Mouse (Mus musculus): ENCODE measurements around the gene Kif26b. TPM values are rescaled to one million over a fixed set of nuclear protein-coding genes. Genes with fewer than 3 reads are reported as not detected.

The Kif26b gene
- polyA plus RNA-seq, 1 experiment: 0.25 TPM

DNA sequence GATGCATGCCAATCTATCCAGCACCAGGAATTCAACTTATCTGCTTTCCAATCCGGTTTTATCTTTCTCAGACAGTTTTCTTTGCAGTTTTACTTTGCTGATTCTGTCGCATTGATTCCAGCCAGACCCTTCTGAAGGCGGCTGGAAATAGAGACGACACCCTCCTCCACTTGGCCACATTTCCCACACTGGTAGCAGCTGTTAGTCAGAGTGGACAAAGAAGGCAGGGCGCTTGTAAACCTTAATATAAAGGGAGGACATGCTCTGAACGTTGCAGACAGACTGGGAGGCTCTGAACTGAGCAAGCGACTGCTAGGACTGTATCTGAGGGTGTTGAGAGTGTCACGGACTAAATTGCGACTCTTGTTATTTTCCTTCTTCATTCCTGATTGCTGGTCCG, 11.3 kb downstream of the Kif26b start:
- no peak for TF ChIP-seq POLR2A (IDR thresholded peaks at IDR 0.05; ENCODE audit: control insufficient read depth, low read depth, low read length)
- TF ChIP-seq CTCF (IDR thresholded peaks at IDR 0.05; ENCODE audit: control insufficient read depth, insufficient read depth, insufficient replicate concordance, low read depth, low read length): no peak
- no peaks in the 10 kb centered on the region for H3K36me3 ChIP-seq (ENCODE audit: control insufficient read depth, insufficient read depth, low read length)
- H3K27me3 ChIP-seq (ENCODE audit: control insufficient read depth, insufficient read depth, low read length): no peaks in the 10 kb centered on the region
- no peak overlapping the region for H3K27ac ChIP-seq (ENCODE audit: control insufficient read depth, insufficient read depth, low read depth, low read length)
- H3K4me3 ChIP-seq (ENCODE audit: control insufficient read depth, low read depth, low read length): no peak overlapping the region
- H3K4me1 ChIP-seq (ENCODE audit: control insufficient read depth, insufficient read depth, low read length): no peaks in the 10 kb centered on the region

- H3K27ac ChIP-seq (ENCODE audit: control insufficient read depth, insufficient read depth, low read depth, low read length): no peak overlapping the region
- TF ChIP-seq CTCF (IDR thresholded peaks at IDR 0.05; ENCODE audit: control insufficient read depth, insufficient read depth, insufficient replicate concordance, low read depth, low read length) (no peak), POLR2A (IDR thresholded peaks at IDR 0.05; ENCODE audit: control insufficient read depth, low read depth, low read length) (no peak)
- H3K27me3 ChIP-seq (ENCODE audit: control insufficient read depth, insufficient read depth, low read length): no peaks in the 10 kb centered on the region
- H3K4me3 ChIP-seq (ENCODE audit: control insufficient read depth, low read depth, low read length): no peak overlapping the region
- no peaks in the 10 kb centered on the region for H3K36me3 ChIP-seq (ENCODE audit: control insufficient read depth, insufficient read depth, low read length)
- no peaks in the 10 kb centered on the region for H3K4me1 ChIP-seq (ENCODE audit: control insufficient read depth, insufficient read depth, low read length)
Observed at GRCm38 (mm10) chr1:178542415-178542814, 13.5 kb downstream of the Kif26b start.

DNA sequence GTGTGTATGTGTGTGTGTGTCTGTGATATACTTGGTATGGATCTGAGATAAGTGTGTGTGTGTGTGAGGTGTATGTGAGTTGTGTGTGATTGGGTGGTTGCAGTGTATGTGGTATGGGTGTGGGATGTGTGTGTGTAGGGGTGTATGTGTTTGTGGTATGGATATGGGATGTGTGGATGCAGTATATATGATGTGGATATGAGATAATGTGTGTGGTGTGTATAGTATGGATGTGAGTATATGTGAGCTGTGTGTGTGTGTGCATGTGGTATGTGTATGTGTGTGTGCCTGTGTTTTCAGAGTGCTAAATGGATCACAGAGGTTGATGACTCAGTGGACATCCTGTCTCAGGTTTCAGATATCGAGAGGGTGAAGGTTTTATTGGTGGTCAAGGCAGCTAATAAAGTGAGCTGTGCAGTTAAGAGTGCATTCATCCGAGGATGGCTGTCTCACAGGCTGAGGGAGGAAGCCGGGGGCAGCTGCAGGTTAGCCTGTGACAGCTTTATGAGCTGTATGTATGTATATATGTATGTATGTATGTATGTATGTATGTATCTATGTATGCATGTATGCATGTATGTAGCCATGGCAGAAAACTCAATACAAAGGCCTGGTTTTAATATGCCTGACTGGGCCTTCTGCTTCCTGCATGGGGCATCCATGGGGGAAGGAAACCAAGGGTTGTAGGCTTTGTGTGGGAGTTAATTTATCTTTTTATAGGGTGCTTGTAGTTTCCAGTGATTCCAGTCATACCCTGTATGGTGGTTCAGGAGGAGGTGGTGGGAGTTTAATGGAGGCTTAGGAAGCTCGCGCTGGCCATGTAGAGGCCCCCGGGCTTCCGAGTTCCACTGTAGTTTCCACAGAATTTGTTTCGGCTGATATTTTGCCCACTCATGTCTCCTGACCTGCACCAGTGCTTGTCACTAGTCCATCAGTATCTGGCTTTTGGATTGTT, 14.3 kb downstream of the Kif26b start:
- Histone ChIP-seq H3K27ac (ENCODE audit: control insufficient read depth, insufficient read depth, low read depth, low read length) (no peak overlapping the region), H3K4me3 (ENCODE audit: control insufficient read depth, low read depth, low read length) (no peak overlapping the region), H3K4me1 (ENCODE audit: control insufficient read depth, insufficient read depth, low read length) (no peaks in the 10 kb centered on the region), H3K36me3 (ENCODE audit: control insufficient read depth, insufficient read depth, low read length) (no peaks in the 10 kb centered on the region), H3K27me3 (ENCODE audit: control insufficient read depth, insufficient read depth, low read length) (no peaks in the 10 kb centered on the region)
- no peak for TF ChIP-seq POLR2A (IDR thresholded peaks at IDR 0.05; ENCODE audit: control insufficient read depth, low read depth, low read length)
- no peak for TF ChIP-seq CTCF (IDR thresholded peaks at IDR 0.05; ENCODE audit: control insufficient read depth, insufficient read depth, insufficient replicate concordance, low read depth, low read length)

- H3K27me3 ChIP-seq (ENCODE audit: control insufficient read depth, insufficient read depth, low read length): no peaks in the 10 kb centered on the region
- no peaks in the 10 kb centered on the region for H3K36me3 ChIP-seq (ENCODE audit: control insufficient read depth, insufficient read depth, low read length)
- no peaks in the 10 kb centered on the region for H3K4me1 ChIP-seq (ENCODE audit: control insufficient read depth, insufficient read depth, low read length)
- no peak overlapping the region for H3K27ac ChIP-seq (ENCODE audit: control insufficient read depth, insufficient read depth, low read depth, low read length)
- no peak overlapping the region for H3K4me3 ChIP-seq (ENCODE audit: control insufficient read depth, low read depth, low read length)
- TF ChIP-seq POLR2A (IDR thresholded peaks at IDR 0.05; ENCODE audit: control insufficient read depth, low read depth, low read length) (no peak), CTCF (IDR thresholded peaks at IDR 0.05; ENCODE audit: control insufficient read depth, insufficient read depth, insufficient replicate concordance, low read depth, low read length) (no peak)
Observed at GRCm38 (mm10) chr1:178544585-178544984, 15.7 kb downstream of the Kif26b start.

DNA sequence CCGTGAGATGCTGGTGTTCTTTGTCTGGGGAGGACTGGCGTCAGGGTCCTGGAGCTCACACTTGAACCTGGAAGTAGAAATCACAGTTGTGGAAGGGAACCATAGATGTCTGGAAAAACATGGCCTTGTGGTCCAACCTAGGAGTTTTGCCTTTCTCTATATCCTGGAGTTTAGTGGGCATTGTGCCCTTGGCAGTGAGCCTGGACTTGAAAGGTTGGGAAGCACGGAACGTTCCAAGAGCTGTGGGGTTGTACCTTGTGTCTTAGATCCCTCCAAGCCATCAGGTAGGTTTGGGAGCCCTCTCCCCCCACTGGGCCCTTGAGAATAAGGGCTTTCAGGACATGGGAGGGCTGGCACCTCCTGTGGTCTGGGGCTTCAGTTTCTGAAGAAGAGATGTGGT, 20.7 kb downstream of the Kif26b start:
- Histone ChIP-seq H3K27me3 (ENCODE audit: control insufficient read depth, insufficient read depth, low read length) (no peaks in the 10 kb centered on the region), H3K27ac (ENCODE audit: control insufficient read depth, insufficient read depth, low read depth, low read length) (no peak overlapping the region), H3K4me1 (ENCODE audit: control insufficient read depth, insufficient read depth, low read length) (no peaks in the 10 kb centered on the region; the same call in 1 of the 2 replicates), H3K36me3 (ENCODE audit: control insufficient read depth, insufficient read depth, low read length) (no peaks in the 10 kb centered on the region), H3K4me3 (ENCODE audit: control insufficient read depth, low read depth, low read length) (no peak overlapping the region)
- no peak for TF ChIP-seq POLR2A (IDR thresholded peaks at IDR 0.05; ENCODE audit: control insufficient read depth, low read depth, low read length)
- no peak for TF ChIP-seq CTCF (IDR thresholded peaks at IDR 0.05; ENCODE audit: control insufficient read depth, insufficient read depth, insufficient replicate concordance, low read depth, low read length)

- H3K27ac ChIP-seq (ENCODE audit: control insufficient read depth, insufficient read depth, low read depth, low read length): no peak overlapping the region
Observed at GRCm38 (mm10) chr1:178550477-178551047, 21.6 kb downstream of the Kif26b start.

DNA sequence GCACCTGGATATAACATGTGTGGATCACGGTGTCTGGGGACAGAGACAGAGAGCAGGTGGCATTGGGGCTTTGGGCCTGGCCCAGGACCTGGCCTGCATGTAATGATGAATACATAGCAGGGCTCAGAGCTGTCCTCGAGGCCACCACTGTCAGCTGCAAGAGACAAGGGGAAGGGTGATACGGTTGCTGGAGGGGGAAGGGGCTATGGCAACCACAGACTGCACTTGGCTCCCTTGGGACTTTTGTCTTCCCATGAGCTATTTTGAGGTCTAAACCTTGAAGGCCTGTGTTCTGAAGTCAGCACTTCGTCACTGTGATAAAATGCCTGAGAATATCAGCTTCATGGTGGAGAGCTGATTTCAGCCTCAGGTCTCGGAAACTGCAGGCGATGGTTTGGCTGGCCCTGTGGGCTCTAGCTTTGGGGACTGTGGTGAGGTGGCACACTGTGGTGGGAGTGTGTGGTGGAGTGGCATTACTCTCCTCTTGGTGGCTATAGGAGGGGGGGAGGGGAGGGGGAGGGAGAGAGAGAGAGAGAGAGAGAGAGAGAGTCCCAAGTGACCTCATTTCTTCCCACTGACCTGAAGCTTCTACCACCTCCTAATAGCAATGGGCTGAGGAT, 23.5 kb downstream of the Kif26b start:
- Histone ChIP-seq H3K27ac (ENCODE audit: control insufficient read depth, insufficient read depth, low read depth, low read length) (no peak overlapping the region), H3K4me1 (ENCODE audit: control insufficient read depth, insufficient read depth, low read length) (no peaks in the 10 kb centered on the region; the same call in 1 of the 2 replicates)

More at GRCm38 (mm10) chr1:178550477-178551047, 21.6 kb downstream of the Kif26b start:
- no peak overlapping the region for H3K4me3 ChIP-seq (ENCODE audit: control insufficient read depth, low read depth, low read length)
- no peaks in the 10 kb centered on the region for H3K36me3 ChIP-seq (ENCODE audit: control insufficient read depth, insufficient read depth, low read length)
- no peaks in the 10 kb centered on the region for H3K27me3 ChIP-seq (ENCODE audit: control insufficient read depth, insufficient read depth, low read length)
- TF ChIP-seq CTCF (IDR thresholded peaks at IDR 0.05; ENCODE audit: control insufficient read depth, insufficient read depth, insufficient replicate concordance, low read depth, low read length) (no peak), POLR2A (IDR thresholded peaks at IDR 0.05; ENCODE audit: control insufficient read depth, low read depth, low read length) (no peak)
- H3K4me1 ChIP-seq (ENCODE audit: control insufficient read depth, insufficient read depth, low read length): no peaks in the 10 kb centered on the region; the same call in 1 of the 2 replicates

More for the DNA sequence above, 23.5 kb downstream of the Kif26b start:
- no peak overlapping the region for H3K4me3 ChIP-seq (ENCODE audit: control insufficient read depth, low read depth, low read length)
- no peaks in the 10 kb centered on the region for H3K36me3 ChIP-seq (ENCODE audit: control insufficient read depth, insufficient read depth, low read length)
- no peaks in the 10 kb centered on the region for H3K27me3 ChIP-seq (ENCODE audit: control insufficient read depth, insufficient read depth, low read length)
- TF ChIP-seq CTCF (IDR thresholded peaks at IDR 0.05; ENCODE audit: control insufficient read depth, insufficient read depth, insufficient replicate concordance, low read depth, low read length) (no peak), POLR2A (IDR thresholded peaks at IDR 0.05; ENCODE audit: control insufficient read depth, low read depth, low read length) (no peak)

Measured in testis, adult 2 months (tissue).